Mouse (Mus musculus): ENCODE results near the gene Yipf3.

DNA sequence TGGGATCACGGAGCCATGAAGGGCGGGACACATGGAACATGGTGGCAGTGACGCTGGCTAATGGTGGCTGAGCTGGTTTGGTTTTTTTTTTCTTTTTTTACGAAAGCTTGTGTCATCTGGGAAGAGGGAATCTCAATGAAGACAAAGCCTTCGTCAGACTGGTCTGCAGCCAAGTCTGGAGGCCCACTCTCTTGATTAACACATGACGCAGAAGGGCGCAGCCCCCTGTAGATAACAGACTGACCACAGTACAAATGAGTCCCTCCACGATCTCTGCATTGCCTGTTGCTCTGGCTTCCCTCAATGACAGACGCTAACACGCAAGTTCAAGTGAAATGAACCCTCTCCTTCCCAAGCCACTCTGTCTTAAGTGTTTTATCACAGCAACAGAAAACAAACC, 27.6 kb downstream of the Yipf3 start:
- no peak for TF ChIP-seq CTCF (IDR thresholded peaks at IDR 0.05; ENCODE audit: low read depth)
- TF ChIP-seq EP300 (IDR thresholded peaks at IDR 0.05; ENCODE audit: low read depth): no peak
